Mouse (Mus musculus) kidney, postnatal 0 days (tissue): ENCODE data around the gene Timp1. TPM values are rescaled to one million over a fixed set of nuclear protein-coding genes. Genes with fewer than 3 reads are reported as not detected.

Experiments used
- ATAC-seq: fragments of 200-750 bp; cut with Nextera tagmentation; replicated peaks from 2 replicates; pipeline ENCODE4 v1.8.0; 2017; ENCODE audit warnings: low read depth, moderate number of reproducible peaks, moderate TSS enrichment, moderate library complexity; ENCODE audit not compliant: low FRiP score
- DNase-seq: peaks from one replicate; pipeline ENCODE4 v3.0.0-alpha.2; 2016; ENCODE audit warnings: low spot score
- H3K27ac ChIP-seq: fragments of 300-500 bp; sonication (generic); 2 replicates; pipeline ENCODE4 v1.5.1; 2014; ENCODE audit warnings: mild to moderate bottlenecking
- H3K27me3 ChIP-seq: fragments of 300-500 bp; sonication (generic); 2 replicates; pipeline ENCODE4 v1.6.1; 2014; ENCODE audit warnings: low read length, mixed read lengths; ENCODE audit not compliant: insufficient read depth
- H3K36me3 ChIP-seq: fragments of 300-500 bp; sonication (generic); 2 replicates; pipeline ENCODE4 v1.6.1; 2014; ENCODE audit warnings: low read length, mixed read lengths; ENCODE audit not compliant: insufficient read depth
- H3K4me1 ChIP-seq: fragments of 300-500 bp; sonication (generic); replicated peaks from 2 replicates; pipeline ENCODE4 v1.6.1; 2014; ENCODE audit warnings: antibody characterized with exemption, low read length, mixed read lengths; ENCODE audit not compliant: insufficient read depth
- H3K4me2 ChIP-seq: fragments of 300-500 bp; sonication (generic); 2 replicates; pipeline ENCODE4 v1.6.1; 2014; ENCODE audit warnings: mild to moderate bottlenecking, low read length, moderate library complexity, mixed read lengths
- H3K4me3 ChIP-seq: fragments of 300-500 bp; sonication (generic); replicated peaks from 2 replicates; pipeline ENCODE4 v1.5.1; 2014; ENCODE audit warnings: low read depth, low read length
- H3K9ac ChIP-seq: fragments of 300-500 bp; sonication (generic); 2 replicates; pipeline ENCODE4 v1.6.1; 2014; ENCODE audit warnings: low read depth, low read length
- H3K9me3 ChIP-seq: fragments of 300-500 bp; sonication (generic); replicated peaks from 2 replicates; pipeline ENCODE4 v1.6.1; 2016; ENCODE audit warnings: low read length, inconsistent platforms, mixed read lengths
- CTCF ChIP-seq: IDR thresholded peaks from 2 replicates; pipeline ENCODE4 v1.5.1; 2016; ENCODE audit warnings: antibody characterized with exemption, low read depth, mild to moderate bottlenecking, moderate library complexity
- WGBS: fragments of 180-500 bp; shearing (Covaris S2); extraction: QIAGEN DNeasy Blood & Tissue Kit; methylation state at CpG from one replicate; pipeline ENCODE4 v1.1.7; 2014; 5-methylcytosine and 5-hydroxymethylcytosine counted together
- polyA plus RNA-seq: library from polyadenylated mRNA; unstranded; fragments of >200 nt; fragmentation: Nextera tagmentation; extraction: Ambion mirVana; gene quantifications from 2 replicates; pipeline ENCODE4 v1.2.1, GENCODE M21; 2015

Timp1 gene
- 17.2 TPM in 2 replicates for polyA plus RNA-seq

DNA sequence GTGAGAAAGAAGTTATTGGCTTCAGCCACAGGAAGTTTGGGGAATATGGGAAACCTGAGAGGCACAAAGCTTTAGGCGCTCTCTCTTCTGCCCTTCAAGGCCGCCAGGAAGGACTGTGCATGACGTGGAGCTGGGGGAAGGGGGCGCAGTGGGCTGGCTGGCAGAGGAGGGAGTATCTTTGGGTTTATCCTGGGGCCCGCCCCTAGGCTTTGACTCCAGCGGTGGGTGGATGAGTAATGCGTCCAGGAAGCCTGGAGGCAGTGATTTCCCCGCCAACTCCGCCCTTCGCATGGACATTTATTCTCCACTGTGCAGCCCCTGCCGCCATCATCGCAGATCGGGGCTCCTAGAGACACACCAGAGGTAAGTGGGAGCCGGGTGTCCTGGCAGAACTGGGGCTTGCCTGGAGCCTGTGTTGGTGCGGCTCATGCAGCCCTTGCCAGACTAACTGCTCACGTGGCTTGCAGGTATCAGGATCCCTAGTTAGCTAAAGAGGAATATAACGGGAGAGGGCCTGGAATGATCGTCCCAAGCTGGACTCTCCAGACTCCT is at the start of gene Timp1:
Gene Timp1, plus strand, starts transcription at position 205 of the 552 bp plus-strand sequence.
- no peaks in the 10 kb centered on the region for H3K36me3 ChIP-seq
- ATAC-seq (peak; percentile 83), DNase-seq (peak; percentile 73)
- H3K4me2 ChIP-seq = peak within 1 kb of the TSS; percentile 55
- H3K4me1 ChIP-seq = no peaks in the 10 kb centered on the region
- H3K27me3 ChIP-seq = no peaks in the 10 kb centered on the region
- peak within 1 kb of the TSS; percentile 20 for H3K4me3 ChIP-seq
- H3K27ac ChIP-seq = no peak within 1 kb of the TSS
- 24% methylated on average over 18 of the region's 18 CpGs for WGBS
- 0 out of 2 replicates have a peak within 1 kb of the TSS, but pooled peaks have one; percentile 38 for H3K9ac ChIP-seq
- peak; percentile 31; the same call in 1 of the 2 replicates for TF ChIP-seq CTCF
- H3K9me3 ChIP-seq = no peaks in the 10 kb centered on the region

DNA sequence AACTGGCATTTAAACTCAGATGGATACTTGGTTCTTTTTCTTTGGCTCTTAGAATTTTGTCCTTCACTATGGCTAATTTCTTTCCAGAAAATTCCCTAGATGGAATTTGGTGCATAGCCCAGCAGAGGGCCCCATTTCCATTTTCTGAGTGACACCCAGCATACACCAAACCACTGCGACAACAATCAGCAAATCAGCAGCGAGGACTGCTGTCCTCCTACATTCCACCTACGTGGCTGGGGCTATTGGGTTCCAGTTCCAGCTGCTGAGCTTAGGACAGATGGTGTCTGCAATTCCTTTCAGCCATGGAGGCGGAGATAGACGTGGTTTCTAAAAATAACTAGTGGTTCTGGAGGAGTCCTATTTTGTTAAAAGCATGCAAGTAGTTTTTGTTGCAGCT is 41.0 kb upstream of the Timp1 start:
- ATAC-seq (peak; percentile 96), DNase-seq (peak; percentile 90)
- Histone ChIP-seq H3K4me1 (no peaks in the 10 kb centered on the region), H3K9ac (no peak overlapping the region), H3K27me3 (no peaks in the 10 kb centered on the region), H3K36me3 (no peaks in the 10 kb centered on the region), H3K27ac (no peak overlapping the region), H3K9me3 (no peaks in the 10 kb centered on the region), H3K4me2 (no peak overlapping the region), H3K4me3 (no peak overlapping the region)
- 20% methylated on average over 5 of the region's 5 CpGs for WGBS
- TF ChIP-seq CTCF = peak; percentile 70

GRCm38 (mm10) chrX:20847232-20847631 is 22.7 kb upstream of the Timp1 start:
- H3K27ac ChIP-seq = 0 out of 2 replicates have a peak overlapping the region, but pooled peaks have one; percentile 26
- no peak for DNase-seq

DNA sequence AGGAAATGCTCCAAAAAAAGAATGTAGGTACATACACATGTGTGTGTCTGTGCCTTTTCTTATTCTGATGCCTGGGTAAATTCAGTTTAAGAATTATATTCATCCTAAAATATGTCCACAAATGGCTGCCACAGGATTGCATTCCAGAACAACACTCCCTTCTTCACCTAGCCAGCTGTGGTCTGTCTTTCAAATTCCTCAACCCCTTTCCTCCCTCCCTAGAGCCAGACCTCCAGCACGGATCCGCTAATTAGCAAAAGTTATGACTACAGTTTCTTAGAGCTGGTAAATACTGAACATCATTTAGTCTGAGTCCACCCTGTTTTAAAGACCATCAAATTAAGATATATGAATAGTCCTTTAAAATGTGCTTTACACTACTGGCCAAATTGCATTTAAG is 22.1 kb upstream of the Timp1 start:
- H3K36me3 ChIP-seq = 0 out of 2 replicates have a peak, but pooled peaks cover 5% of the 10 kb centered on the region
- no peaks in the 10 kb centered on the region for H3K4me1 ChIP-seq
- H3K27me3 ChIP-seq = no peaks in the 10 kb centered on the region
- ATAC-seq = 0 out of 2 replicates have a peak, but pooled peaks have one; percentile 8
- no peak overlapping the region for H3K4me3 ChIP-seq
- peak overlapping the region; percentile 62 for H3K27ac ChIP-seq
- TF ChIP-seq CTCF = no peak
- no peaks in the 10 kb centered on the region for H3K9me3 ChIP-seq
- peak; percentile 58 for DNase-seq
- H3K4me2 ChIP-seq = peak overlapping the region; percentile 37; the same call in 1 of the 2 replicates
- H3K9ac ChIP-seq = no peak overlapping the region
- 29% methylated on average over 2 of the region's 2 CpGs for WGBS

More at GRCm38 (mm10) chrX:20847232-20847631, 22.7 kb upstream of the Timp1 start:
- Histone ChIP-seq H3K27me3 (no peaks in the 10 kb centered on the region), H3K4me3 (no peak overlapping the region), H3K36me3 (0 out of 2 replicates have a peak, but pooled peaks cover 5% of the 10 kb centered on the region), H3K9me3 (no peaks in the 10 kb centered on the region), H3K4me2 (no peak overlapping the region), H3K4me1 (no peaks in the 10 kb centered on the region), H3K9ac (no peak overlapping the region)
- 85% methylated on average over 3 of the region's 3 CpGs for WGBS
- ATAC-seq = no peak
- no peak for TF ChIP-seq CTCF

GRCm38 (mm10) chrX:20848256-20848984 is 21.5 kb upstream of the Timp1 start:
- Histone ChIP-seq H3K4me3 (peak overlapping the region; percentile 53), H3K27ac (peak overlapping the region; percentile 68), H3K36me3 (peaks cover 8% of the 10 kb centered on the region; the same call in 1 of the 2 replicates), H3K4me2 (peak overlapping the region; percentile 56), H3K27me3 (no peaks in the 10 kb centered on the region), H3K4me1 (no peaks in the 10 kb centered on the region), H3K9me3 (no peaks in the 10 kb centered on the region), H3K9ac (peak overlapping the region; percentile 72)
- peak; percentile 94 for DNase-seq
- 27% methylated on average over 42 of the region's 42 CpGs for WGBS
- peak; percentile 98 for ATAC-seq
- TF ChIP-seq CTCF = no peak

DNA sequence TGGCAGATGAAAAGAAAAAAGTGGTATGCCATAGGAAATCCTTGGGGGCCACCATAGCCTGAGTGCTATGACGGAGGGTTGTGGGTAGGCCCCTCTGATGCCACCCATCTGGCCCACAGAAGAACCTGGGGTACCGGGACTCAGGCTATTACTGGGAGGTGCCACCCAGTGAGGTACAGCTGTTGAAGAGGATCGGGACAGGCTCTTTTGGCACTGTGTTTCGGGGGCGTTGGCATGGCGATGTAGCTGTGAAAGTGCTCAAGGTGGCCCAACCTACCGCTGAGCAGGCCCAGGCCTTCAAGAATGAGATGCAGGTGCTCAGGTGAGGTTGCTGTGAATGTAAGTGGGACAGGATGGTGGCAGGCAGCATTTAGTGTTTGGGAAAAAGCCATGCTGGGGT is 16.2 kb upstream of the Timp1 start:
- TF ChIP-seq CTCF = no peak
- WGBS = 91% methylated on average over 7 of the region's 7 CpGs
- Histone ChIP-seq H3K4me3 (no peak overlapping the region), H3K9ac (no peak overlapping the region), H3K9me3 (no peaks in the 10 kb centered on the region), H3K4me2 (no peak overlapping the region), H3K27ac (no peak overlapping the region), H3K4me1 (no peaks in the 10 kb centered on the region), H3K36me3 (peaks cover 10% of the 10 kb centered on the region; the same call in 1 of the 2 replicates), H3K27me3 (no peaks in the 10 kb centered on the region)
- ATAC-seq (no peak), DNase-seq (no peak)
